24 mouse cellular contexts compared by ENCODE assay signal in genomic region chr1:115745569-115745968, GRCm38 (mm10).
DNase-seq lines count a peak whose midpoint lies in the region; ATAC-seq lines count a peak whose summit lies in the region.
"Had no signal": no experiment of that assay in that cellular context is flagged by ENCODE, and none has a peak within 500 bp of the region (broad histone marks: within the 10 kb centered on the region; RNA-seq: fewer than 3 reads in every experiment).

No protein-coding gene starts in this region.

- no peak overlapping the region for H3K27ac ChIP-seq in forebrain, embryonic 10.5 days
- H3K27ac ChIP-seq: embryonic facial prominence, embryonic 13.5 days; forebrain, embryonic 13.5 days; heart, embryonic 13.5 days; hindbrain, embryonic 12.5 days had no signal

- intact Hi-C loops in left cerebral cortex, postnatal 4 days (cut with DNase I) = no loop called here
- intact Hi-C loops in left cerebral cortex, postnatal 25 days (cut with DNase I) = no loop called here

- no peaks in the 10 kb centered on the region for H3K4me1 ChIP-seq in forebrain, embryonic 10.5 days
- H3K4me1 ChIP-seq: embryonic facial prominence, embryonic 13.5 days; forebrain, embryonic 13.5 days; heart, embryonic 13.5 days; hindbrain, embryonic 12.5 days had no signal

- ATAC-seq in frontal cortex, adult (ENCODE audit: low TSS enrichment) = peak; percentile 99
- ATAC-seq: CD4-positive, CD25-positive, alpha-beta regulatory T cell, adult 4 months; forebrain, embryonic 13.5 days; forebrain, postnatal 0 days; hindbrain, embryonic 16.5 days had no signal

- no peaks in the 10 kb centered on the region for H3K9me3 ChIP-seq in forebrain, embryonic 10.5 days
- H3K9me3 ChIP-seq: embryonic facial prominence, embryonic 13.5 days; forebrain, embryonic 13.5 days; heart, embryonic 13.5 days; hindbrain, embryonic 12.5 days had no signal

- DNase-seq in frontal cortex, postnatal 14 days (ENCODE audit: low spot score in 2 of 2) = no peak
- peak; percentile 21 for DNase-seq in left cerebral cortex, adult 11 months (ENCODE audit: low spot score)
- DNase-seq in left cerebral cortex, postnatal 4 days = no peak
- peak; percentile 7 for DNase-seq in right cerebral cortex, postnatal 25 days
- DNase-seq in right cerebral cortex, postnatal 14 days = no peak
- DNase-seq in left cerebral cortex, postnatal 25 days (ENCODE audit: low spot score in 2 of 2) = peak; percentile 36 to 79
- no peak for DNase-seq in forebrain, embryonic 10.5 days (ENCODE audit: extremely low spot score, low spot score)
- DNase-seq: adrenal gland, postnatal 14 days; B cell, adult 2 months; cerebellum, adult 18-20 months; cerebellum, adult 9-11 months; cerebellum, postnatal 36 days; forebrain, postnatal 0 days; gastrocnemius, postnatal 36 days; heart, adult 11 months; heart, postnatal 4 days had no signal

- no peaks in the 10 kb centered on the region for H3K27me3 ChIP-seq in forebrain, embryonic 10.5 days (ENCODE audit: poor library complexity, severe bottlenecking)
- H3K27me3 ChIP-seq: embryonic facial prominence, embryonic 13.5 days; forebrain, embryonic 13.5 days; heart, embryonic 13.5 days; hindbrain, embryonic 12.5 days had no signal

- H3K36me3 ChIP-seq in forebrain, embryonic 10.5 days (replicated peaks) = no peaks in the 10 kb centered on the region
- H3K36me3 ChIP-seq: embryonic facial prominence, embryonic 13.5 days; G1E; heart, embryonic 13.5 days; hindbrain, embryonic 12.5 days had no signal

- no peak overlapping the region for H3K4me3 ChIP-seq in forebrain, embryonic 10.5 days
- H3K4me3 ChIP-seq: embryonic facial prominence, embryonic 13.5 days; forebrain, embryonic 13.5 days; heart, embryonic 13.5 days; hindbrain, embryonic 12.5 days had no signal

Comparison
In these comparisons a context has a peak if more than half of its experiments do, and no peak if none do; other contexts are left out.
1. DNase-seq: peak in left cerebral cortex, adult 11 months (single experiment), right cerebral cortex, postnatal 25 days (single experiment) and left cerebral cortex, postnatal 25 days (2 of 2); none in frontal cortex, postnatal 14 days (0 of 2), left cerebral cortex, postnatal 4 days (single experiment), right cerebral cortex, postnatal 14 days (single experiment) and forebrain, embryonic 10.5 days (single experiment).